Mouse (Mus musculus): ENCODE data around the gene Odf3b. TPM values are rescaled to one million over a fixed set of nuclear protein-coding genes. Genes with fewer than 3 reads are reported as not detected.
A peak's percentile ranks its signal among the peaks of the same experiment; 100 is the strongest.

Gene Odf3b
- total RNA-seq (2021): 1 to 10 TPM; 1.4 to 1.5 TPM
- long read RNA-seq, experiment 1: 0 reads
- long read RNA-seq, experiment 2, partial matches to known transcripts: 0 of 1 reads
- long read RNA-seq, experiment 2, other reads (novel, unspliced or antisense): 0 of 1 reads

DNA sequence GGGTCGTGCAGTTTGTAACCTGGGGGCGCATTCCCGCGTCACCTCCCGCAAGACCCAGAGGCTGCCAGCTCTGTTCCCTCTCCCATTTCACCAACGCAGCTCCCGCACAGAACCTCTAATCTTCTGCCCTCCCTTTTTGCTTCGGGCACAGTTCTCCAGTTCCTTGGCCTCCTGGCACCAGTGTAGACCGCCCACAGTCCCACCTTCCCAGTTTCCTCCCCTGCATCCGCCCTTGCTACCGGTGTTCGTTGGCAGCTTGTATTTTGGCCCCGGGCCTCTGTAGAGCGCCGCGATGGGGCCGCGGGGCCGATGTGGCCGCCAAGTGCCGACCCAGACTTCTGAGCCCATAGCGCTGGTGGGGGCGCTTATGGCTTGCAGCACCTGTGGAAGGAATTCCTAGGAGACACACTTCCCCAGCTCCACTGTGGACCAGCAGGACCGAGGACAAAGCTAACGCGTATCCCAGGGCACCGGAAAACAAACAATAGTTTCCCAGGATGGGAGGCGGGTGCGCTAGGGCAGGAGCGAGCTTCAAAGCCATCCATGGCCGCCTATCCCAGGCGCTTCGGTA, at the start of gene Odf3b:
TSS of gene Odf3b (minus strand) at position 452 of the 571 bp plus-strand sequence.
- DNase-seq: peak; percentile 40

DNA sequence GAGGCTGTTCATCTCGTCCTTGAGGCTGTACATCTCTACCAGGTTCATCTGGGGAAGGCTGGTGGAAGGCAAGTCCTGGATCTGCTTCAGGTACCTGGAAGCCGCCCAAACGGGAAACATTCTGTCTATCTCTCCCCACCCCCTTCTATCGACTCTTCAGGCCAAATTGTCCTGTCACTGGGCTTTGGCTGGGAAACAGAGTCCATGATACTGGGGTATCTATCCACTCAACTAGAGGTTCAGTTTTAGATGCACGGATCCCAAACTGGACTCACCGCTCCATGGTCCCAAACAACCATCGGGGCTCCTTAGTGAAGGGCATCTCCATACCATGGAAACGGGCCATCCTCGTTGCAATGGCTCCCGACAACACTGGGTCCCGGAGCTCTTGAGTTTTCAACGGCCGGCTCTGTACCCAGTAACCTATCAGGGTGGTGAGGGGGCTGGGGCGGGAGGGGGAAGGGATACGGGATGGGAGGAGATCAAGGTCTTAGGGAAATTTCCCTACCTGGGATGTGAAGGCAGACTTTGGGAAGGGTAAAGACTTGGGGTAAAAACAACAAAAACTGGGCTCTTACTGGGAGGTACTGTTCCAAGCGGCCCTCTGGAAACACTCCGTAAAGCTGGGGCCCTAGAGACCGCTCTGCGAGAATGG, 49.2 kb upstream of the Odf3b start:
- DNase-seq: peak; percentile 25

DNA sequence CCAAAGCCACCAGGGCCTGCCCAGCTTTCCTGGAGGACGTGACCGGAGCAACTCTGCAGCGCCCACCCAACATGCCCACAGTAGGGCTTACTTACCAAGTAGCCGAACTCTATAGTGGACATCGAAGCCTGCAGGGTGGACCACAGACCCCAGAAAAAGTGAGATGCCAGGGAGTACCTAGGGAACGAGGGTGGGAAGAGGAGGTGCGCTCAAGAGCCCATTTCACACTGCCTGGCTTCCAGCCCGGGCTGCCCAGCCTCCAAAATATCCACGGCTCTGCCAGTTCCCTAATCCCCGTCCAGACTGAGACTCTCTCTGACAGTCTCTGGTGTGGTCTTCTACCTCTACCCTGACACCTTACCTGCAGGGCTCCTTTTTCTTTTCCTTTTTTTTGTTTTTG, 47.6 kb upstream of the Odf3b start:
- DNase-seq: peak; percentile 62

DNA sequence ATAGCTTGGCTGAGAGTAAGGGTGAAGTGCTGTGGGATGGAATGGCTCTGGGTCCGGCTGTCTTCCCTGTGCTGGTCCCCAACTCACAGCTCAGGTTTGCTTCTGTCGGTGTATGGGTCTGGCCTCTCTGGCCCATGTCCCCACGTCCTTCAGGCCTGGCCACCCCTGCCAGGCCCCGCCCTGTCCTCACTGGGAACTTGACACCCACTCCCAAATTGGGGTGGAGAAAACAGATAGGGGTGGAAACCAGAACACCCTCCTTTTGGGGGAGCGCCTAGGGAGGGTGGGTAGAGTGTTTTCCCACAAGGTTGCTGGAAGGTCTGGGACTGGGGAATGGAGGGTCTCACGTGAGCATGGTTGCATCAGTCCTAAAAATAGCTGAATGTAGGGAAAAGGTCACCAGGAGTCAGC, 46.6 kb upstream of the Odf3b start, which contains the start of gene Cpt1b:
TSS of gene Cpt1b (minus strand) at position 153 of the 411 bp plus-strand sequence.
- DNase-seq: peak; percentile 74

DNA sequence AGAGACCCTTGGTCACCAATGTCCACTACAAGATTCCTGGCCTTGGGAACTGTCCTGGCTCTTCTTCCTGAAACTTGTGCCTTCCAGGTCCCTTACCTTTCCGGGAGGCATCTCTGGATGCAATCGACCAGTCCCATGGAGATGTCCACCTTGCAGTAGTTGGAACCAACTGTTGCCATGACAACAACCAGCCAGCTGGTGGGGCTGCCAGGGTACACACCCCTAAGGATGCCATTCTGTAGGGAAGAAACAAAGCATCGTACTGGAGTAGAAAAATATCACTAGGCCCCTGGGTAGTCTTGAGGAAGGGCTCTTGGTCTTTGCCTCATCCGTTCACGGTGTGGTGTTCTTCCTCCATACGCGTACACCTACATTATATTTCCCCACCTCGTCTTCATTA, 45.5 kb upstream of the Odf3b start:
- no peak for DNase-seq

DNA sequence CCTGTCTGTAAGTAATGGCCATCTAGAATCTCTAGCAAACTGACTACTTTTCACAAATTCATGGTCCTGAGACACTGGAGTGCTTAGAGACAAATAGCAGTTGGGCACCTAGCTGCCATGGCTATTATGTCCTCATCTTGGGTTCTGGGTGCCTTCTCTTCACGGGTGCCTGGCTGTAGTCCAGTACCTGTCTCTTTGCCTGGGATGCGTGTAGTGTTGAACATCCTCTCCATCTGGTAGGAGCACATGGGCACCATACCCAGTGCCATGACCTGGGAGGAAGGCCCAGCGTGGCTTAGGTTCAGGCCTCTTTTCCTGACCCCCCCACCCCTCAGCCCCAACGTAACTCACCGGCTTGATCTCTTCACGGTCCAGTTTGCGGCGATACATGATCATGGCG, 42.9 kb upstream of the Odf3b start:
- no peak for DNase-seq

DNA sequence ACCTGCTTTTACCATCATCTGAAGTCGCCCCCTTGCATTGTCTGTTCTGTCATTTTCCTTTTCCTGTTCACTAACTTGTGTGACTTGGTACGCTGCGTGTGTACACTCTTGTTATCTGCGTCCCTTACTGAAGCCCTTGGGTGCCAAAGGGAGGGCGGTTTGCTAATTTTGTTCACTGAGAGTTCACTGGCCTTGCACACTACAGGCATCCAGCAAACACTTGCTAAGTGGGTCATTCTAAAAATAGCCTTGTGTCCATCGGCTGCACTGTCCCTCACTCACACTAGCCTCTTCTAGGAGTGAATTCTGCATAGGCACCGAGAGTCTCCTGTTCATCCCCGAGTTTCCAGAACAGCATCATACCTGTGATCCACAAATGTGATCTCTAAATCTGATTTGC, 36.2 kb upstream of the Odf3b start:
- DNase-seq: no peak

DNA sequence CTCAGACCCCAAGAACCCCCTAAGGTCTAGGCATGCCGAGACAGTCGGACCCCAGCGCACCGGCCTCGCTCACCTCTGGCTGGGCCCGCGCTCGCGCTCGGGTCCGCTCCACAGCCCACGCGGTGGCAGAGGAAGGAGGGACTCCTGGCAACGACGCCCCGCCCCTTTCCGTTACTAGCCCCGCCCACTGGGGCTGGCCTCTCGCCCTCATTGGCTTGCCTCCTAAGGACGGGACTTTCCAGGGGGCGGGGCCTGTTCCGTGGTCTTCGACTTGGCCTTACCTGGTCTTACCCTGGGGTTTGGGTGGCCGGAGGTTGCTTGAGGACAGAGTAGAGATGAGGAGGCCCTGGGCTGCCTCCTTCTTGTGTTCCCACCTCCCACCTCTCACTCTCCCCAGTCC, 31.0 kb upstream of the Odf3b start, which contains the start of gene Syce3:
TSS of gene Syce3 (minus strand) at position 386 of the 400 bp plus-strand sequence.
- DNase-seq: no peak

DNA sequence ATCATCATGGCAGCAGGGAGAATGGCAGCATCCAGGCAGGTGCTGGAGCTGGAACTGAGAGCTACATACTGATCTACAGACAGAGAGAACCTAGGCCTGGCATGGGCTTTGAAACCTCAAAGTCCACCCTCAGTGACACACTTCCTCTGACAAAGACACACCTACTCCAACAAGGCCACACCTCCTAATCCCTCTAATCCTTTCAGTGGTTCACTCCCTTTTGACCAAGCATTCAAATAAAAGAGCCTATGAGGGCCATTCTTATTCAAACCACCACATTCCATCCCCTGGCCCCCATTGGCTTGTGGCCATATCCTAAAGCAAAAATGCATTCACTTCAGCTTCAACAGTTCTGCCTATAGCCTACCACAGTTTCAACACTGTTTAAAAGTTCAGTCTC, 27.6 kb upstream of the Odf3b start:
- no peak for DNase-seq

DNA sequence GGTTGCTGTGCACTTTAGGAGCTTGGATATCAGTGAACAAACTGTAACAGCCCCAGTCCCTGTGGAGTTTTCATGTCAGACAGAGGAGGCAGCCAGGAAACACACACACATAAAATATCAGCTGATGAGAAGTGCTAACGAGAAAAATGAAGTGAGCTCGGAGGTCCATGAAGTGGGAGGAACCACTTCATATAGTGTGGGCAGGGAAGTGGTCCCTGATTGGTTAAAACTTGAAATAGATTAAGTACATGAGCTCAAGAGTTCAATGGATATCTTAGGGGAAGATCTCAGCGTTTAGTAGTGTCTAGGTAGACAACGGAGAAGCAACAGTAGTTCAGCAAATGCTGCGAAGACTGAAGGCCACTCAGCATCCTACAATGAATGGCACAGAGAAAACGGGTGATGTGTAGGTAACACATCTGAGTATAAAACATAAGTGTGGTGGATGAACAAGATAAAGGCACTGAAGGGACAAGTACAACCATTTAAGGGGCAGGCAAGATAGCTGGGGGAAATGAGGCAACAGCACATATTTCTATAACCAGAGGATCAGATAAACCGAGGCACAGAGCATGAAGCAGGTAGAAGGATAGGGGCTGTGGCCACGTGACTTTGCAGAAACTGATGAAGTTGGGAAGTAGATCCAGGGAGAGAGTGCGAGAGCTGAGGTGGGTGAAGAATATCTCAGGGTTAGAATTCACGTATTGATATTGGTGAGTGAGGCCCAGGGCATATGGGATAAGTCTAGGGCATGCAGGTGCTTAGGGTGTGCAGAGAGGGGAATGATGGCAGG, 25.9 kb upstream of the Odf3b start:
- DNase-seq: no peak

DNA sequence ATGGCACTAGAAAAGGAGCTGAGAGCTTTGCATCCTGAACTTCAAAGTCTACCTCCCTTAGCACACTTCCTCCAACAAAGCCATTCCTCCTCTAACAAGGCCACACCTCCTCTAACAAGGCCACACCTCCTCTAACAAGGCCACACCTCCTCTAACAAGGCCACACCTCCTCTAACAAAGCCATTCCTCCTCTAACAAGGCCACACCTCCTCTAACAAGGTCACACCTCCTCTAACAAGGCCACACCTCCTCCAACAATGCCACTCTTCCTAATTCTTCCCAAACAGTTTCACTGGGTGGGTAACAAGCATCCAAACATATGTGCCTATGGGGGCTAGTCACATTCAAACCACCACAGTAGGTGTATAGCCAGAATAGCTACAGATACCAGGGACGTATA, 23.4 kb upstream of the Odf3b start:
- no peak for DNase-seq

DNA sequence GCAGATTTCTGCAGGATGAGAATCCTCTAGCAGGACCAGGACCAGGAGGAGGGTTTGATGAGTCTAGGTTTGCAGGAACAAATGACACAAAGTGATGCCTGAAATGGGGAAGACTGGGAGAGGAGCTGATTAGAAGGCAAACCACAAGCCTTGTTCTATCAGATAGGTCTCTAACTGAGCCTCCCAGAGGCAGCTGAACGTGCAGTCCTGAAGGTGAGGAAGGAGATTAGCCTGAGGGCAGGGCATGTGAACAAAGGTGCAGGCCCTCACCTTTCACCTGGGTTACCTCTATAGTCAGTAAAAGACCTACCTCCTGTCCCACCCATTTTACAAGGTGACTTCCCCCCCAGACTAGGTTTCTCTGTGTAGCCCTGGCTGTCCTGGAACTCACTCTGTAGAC, 20.6 kb upstream of the Odf3b start:
- no peak for DNase-seq

DNA sequence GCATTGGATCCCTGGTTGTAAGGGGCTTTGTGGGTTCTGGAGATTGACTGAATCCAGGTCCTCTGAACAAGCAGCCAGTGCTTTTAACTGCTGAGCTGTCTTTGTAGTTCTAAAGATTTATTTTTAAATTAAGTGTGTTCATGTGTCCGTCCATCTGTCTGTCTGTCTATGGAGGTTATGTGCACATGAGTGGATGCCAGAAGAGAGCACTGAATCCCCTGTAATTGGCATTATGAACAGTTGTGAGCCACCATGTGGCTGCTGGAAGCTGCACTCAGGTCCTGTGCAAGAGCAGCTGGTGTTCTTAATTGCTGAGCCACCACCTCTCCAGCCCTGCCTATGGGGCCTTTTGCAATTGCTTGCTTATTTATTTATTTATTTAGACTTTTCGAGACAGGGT, 19.1 kb upstream of the Odf3b start:
- DNase-seq: no peak

DNA sequence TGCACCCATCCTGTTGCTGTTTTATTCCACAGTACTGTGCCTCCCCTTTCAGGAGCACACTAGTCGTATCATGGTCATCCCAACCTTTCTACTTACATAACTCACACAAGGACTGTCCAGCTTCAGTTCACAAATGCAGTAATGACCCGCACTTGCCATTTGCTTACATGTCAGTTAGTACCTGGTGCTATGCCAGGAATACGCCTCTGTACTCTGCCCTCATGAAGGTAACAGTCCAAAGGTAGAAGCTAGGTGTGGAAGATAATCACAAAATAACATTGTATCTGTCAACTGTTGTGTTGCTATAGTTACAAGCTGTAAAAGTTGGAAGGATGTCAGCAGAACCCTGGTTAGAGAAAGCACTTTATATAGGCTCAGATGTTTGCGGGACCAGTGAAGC, 17.8 kb upstream of the Odf3b start:
- DNase-seq: no peak

DNA sequence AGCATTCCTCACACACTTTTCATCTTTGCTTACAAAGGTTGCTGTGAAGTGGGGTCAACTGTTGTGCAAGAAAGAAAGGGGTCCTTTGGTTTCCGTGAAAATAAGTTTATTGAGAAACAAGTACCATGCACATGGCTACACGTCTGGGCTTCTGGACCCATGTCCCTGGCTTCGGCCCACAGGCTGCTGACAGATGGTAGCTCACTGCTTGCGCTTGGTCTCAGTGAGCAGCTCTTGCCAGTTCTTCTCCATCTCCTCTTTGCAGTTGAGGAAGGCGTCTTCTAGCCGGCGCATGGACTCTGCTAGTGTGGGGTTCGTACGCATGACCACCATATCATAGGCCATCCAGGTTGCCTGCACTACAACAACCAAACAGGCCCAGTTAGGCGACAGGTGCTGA, 11.0 kb upstream of the Odf3b start:
- DNase-seq: no peak

DNA sequence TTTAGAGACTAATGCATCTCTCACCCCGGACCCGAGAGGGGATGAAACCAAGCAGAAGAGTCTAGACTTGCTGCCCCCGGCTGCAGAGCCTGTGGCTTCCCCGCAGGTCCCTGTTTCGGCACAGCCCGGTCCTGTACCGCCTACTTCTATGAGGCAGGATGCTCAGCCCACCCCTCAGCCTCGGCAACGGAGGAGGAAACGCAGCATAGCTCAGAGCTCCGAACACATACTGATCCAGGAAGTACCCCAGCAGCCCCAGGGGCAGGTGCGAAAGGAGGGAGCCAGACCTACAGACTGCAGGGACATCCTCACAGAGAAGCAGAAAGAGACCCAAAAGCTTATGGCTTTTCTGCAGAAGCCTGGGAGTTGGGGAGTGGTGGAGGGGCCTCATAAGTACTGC, 8.0 kb upstream of the Odf3b start:
- no peak for DNase-seq

DNA sequence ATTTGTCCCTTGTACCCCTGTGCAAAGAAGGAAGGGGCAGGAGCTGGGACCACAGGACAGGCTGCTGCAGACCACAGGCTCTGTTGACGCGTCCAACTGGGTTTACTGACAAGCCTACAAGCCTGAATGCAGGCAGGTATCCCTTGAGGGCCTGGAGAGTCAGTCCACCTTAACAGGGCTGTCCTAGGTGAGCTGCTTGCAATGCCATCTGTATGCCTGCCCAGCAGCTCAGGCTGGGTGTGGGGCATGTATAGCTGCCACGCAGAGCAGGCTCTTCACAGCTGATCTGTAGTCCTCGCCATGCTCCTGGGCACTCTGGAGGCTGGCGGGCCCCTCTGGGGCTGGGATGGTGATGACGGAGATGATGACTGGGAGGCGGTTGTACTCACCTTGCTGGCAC, 5.5 kb upstream of the Odf3b start, which contains the start of gene Klhdc7b:
TSS of gene Klhdc7b (plus strand) at position 301 of the 400 bp plus-strand sequence.
- DNase-seq: no peak

DNA sequence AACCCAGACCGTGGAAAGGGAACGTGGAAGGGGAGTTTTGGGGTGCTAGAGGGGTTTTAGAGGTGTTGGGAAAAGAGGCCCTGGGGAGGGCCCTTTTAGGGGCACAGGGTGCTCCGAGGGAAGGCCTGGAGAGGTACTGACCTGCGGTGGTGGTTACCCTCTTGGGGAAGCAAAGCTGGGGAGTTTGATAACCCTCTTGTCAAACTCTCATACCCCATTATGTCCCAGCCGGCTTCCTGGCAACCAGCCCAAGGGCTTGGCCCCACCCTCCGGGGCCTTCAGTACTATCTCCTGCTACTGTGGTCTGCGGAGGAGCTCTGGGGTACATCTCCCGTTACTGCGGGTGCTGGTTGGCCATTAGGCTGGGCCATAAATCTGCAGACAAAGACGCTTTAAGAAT, 347 bp upstream of the Odf3b start:
- peak; percentile 46 for DNase-seq

DNA sequence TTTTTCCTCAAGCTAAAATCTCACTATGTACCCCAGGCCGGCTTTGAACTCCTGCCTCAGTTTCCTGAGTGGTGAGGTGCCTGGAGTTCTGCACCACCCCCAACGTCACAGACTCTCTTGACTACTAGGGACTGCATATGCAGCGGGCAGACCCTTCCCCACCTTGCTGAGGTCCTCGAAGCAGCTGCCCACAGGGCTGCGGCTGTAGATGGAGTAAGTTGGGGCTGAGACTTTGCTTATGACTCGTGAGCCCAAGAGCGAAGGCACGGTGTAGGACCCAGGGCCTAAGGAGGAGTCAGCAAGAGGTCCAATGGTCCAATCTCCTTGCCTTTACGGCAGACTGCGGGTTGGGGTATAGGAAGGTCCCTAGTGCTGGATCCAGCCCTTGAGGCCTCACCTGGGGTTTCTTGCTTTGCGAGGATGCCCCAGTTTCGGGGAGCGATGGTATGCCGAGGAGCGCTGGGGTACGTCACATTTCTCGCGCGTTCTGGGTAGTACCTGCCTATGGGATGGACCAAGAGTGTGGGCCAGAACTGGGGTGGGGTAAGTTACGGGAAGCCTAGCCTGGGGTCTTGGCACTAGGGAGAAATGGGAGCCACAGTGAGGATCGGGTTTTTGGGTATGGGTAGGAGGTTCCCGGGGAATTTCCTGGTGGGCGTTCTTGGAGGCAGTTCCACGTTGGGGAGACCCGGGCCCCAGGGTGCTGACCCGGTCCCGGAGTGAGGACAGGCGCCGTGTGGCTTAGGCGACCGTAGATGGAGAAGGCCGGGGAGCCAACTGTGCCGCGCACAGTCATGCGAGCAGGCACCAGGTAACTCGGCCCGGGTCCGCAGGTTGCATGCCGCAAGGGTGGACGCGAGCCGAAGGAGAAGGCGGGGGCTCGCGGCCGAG, 899 bp downstream of the Odf3b start:
- DNase-seq: no peak

DNA sequence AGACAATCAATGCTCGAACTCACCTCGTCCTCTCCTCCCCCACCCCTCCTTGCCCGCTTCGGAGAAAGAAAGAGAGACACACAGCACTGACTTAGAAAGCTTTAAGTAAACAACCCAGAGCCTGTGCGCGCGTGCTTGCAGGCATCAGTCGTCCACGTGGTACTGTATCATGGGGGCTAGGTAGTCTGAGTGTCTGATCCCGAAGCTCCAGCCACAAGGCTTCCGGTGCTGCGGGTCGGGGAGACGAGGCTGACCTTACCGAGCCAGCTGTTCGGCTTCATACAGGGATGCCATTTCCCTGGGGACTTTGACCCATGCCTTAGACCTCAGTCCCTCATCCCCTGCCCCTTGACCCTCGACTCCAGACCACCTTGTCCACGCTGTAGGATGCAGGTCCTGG, 1.7 kb downstream of the Odf3b start:
- no peak for DNase-seq

DNA sequence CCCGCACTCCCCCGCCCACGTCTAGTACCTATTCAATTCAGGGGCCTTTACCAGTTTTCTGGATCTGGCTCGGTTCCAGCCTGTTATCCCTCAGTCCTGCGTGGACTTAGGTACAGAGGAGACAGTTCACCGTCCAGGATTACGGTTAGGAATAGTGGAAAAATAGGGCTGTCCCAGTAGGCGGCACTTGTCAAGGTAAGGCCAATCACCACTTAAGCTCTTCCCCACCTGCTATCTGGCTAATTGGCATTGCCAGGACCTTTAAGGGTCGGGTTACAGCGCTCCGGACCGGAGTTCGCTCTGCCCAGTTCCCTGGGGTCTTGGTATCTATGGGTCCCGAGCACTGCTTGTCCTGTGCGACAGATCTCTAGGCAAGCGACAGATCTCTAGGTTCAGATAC, 2.1 kb downstream of the Odf3b start, which contains the start of gene Tymp:
TSS of gene Tymp (minus strand) at position 83 of the 400 bp plus-strand sequence.
- DNase-seq: no peak

DNA sequence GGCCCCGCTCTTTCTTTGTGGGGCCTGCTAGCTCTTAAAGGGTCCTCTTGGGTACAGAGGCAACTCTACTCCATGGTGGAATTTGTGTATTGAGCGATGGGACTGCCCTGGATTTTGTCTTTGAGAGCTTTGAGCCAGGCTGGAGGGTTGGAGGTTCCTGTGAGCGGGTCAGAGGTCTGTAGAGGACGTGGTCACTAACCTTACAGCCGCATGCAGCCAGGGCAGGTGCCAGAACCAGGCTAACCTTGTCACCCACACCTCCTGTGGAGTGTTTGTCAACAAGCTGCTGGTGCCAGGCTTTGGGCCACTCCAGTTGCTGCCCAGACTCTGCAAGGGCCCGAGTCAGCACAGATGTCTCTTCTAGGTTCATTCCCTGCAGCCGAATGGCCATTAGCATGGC, 3.0 kb downstream of the Odf3b start:
- peak; percentile 35 for DNase-seq

All from adrenal gland, postnatal 10 days (tissue).